Mouse (Mus musculus) cortical plate, adult 2 months (tissue): ENCODE data around the gene Dhodh. TPM values are rescaled to one million over a fixed set of nuclear protein-coding genes. Genes with fewer than 3 reads are reported as not detected.
A peak's percentile ranks its signal among the peaks of the same experiment; 100 is the strongest.

ENCODE experiments used
- H3K27ac ChIP-seq: fragments of 200-500 bp; 2 replicates; pipeline ENCODE4 v1.5.1; 2012; ENCODE audit warnings: low read length, control low read depth, inconsistent platforms; ENCODE audit not compliant: insufficient read depth
- H3K4me1 ChIP-seq: fragments of 200-500 bp; 2 replicates; pipeline ENCODE4 v1.6.1; 2011; ENCODE audit warnings: low read length; ENCODE audit not compliant: control insufficient read depth, insufficient read depth
- H3K4me3 ChIP-seq: fragments of 200-500 bp; 2 replicates; pipeline ENCODE4 v1.5.1; 2011; ENCODE audit warnings: mild to moderate bottlenecking, low read length, control low read depth; ENCODE audit not compliant: insufficient read depth
- CTCF ChIP-seq: fragments of 200-500 bp; IDR thresholded peaks from 2 replicates; pipeline ENCODE4 v1.5.1; 2011; ENCODE audit warnings: mild to moderate bottlenecking, control low read depth, low read length; ENCODE audit not compliant: insufficient read depth; ENCODE audit errors: extremely low read depth
- POLR2A ChIP-seq: fragments of 200-500 bp; IDR thresholded peaks from 2 replicates; pipeline ENCODE4 v1.6.1; 2011; ENCODE audit warnings: mild to moderate bottlenecking, low read length, control low read depth; ENCODE audit not compliant: insufficient read depth; ENCODE audit errors: extremely low read depth
- polyA plus RNA-seq: library from polyadenylated mRNA; depleted of rRNA; stranded (reverse); fragments of >200 nt; gene quantifications from 2 replicates; pipeline ENCODE4 v1.2.3, GENCODE M21; 2012

Gene Dhodh
- polyA plus RNA-seq, 1 experiment, result 25.2 TPM

- no peaks in the 10 kb centered on the region for H3K4me1 ChIP-seq
- TF ChIP-seq CTCF, result no peak
- TF ChIP-seq POLR2A, result no peak
- H3K4me3 ChIP-seq, result no peak overlapping the region
- H3K27ac ChIP-seq, result no peak overlapping the region
Measured at GRCm38 (mm10) chr8:109591367-109591766, 17.1 kb downstream of the Dhodh start.

GRCm38 (mm10) chr8:109590901-109591300 lies 17.6 kb downstream of the Dhodh start:
- no peak overlapping the region for H3K27ac ChIP-seq
- H3K4me1 ChIP-seq, result no peaks in the 10 kb centered on the region
- TF ChIP-seq POLR2A (no peak), CTCF (no peak)
- no peak overlapping the region for H3K4me3 ChIP-seq

DNA sequence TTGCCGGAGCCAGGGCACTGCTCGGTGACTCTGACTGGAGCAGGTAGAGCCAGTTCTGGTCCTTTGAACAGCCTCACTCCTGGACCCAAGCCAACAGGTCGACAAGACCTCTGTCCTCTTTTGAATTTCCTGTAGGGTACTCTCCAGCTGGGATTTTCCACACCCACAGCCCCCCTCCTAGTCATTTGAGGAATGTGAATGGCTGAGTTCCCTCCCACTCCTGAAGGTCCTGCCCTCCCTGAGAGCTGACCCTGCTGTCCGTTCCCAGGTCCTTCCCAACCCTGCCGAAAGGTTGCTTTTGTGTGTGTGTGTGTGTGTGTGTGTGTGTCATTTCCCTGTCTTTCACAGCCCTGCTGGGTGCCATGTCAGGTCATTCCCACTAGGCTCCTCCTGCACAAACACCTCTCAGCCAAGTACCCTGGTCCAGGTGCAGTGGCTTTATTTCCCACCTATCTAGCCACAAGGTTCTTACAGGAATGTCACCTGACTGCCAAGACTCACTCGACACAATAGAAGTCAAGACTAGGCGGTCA lies 21.4 kb downstream of the Dhodh start:
- TF ChIP-seq CTCF (no peak), POLR2A (no peak)
- Histone ChIP-seq H3K4me3 (no peak overlapping the region), H3K27ac (no peak overlapping the region), H3K4me1 (no peaks in the 10 kb centered on the region)

DNA sequence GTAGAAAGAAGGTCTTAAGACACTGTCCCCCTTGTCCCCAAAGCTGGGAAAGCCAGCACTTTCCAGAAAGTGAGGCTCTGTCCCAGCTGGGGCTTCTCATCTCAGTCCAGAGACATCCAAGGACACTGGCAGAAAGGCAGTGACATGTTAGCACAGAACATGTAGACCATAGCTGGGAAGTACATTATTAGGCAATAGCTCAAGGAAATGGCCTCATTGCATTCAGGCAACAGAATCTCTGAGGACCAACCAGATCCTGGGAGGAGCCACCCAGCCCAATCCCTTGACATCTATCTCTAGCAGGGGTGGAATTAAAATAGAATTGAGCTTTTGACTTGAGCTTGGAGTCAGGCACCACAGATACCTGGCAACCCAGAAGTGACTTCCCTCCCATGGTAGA lies 22.8 kb downstream of the Dhodh start:
- Histone ChIP-seq H3K4me1 (no peaks in the 10 kb centered on the region), H3K27ac (no peak overlapping the region), H3K4me3 (no peak overlapping the region)
- TF ChIP-seq POLR2A (no peak), CTCF (no peak)

DNA sequence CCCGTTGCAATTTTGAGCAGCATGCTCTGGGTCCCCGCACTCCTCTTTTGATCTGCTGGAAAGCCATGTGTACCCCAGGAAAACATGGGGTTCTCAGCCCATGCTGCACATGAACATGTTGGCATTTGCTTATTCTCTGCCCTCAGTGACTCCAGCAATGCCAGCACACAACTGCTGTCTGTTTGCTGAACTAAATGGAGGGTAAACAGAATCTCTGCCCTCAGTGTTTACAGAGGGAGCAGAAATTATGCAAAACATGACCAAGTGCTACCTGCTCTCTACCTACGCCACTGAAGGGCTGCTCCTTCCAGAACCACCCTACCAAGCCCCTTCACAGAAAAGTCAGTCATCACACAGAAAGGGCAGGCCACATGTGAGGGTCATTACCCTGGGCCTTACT lies 23.6 kb downstream of the Dhodh start:
- H3K4me3 ChIP-seq, result no peak overlapping the region

DNA sequence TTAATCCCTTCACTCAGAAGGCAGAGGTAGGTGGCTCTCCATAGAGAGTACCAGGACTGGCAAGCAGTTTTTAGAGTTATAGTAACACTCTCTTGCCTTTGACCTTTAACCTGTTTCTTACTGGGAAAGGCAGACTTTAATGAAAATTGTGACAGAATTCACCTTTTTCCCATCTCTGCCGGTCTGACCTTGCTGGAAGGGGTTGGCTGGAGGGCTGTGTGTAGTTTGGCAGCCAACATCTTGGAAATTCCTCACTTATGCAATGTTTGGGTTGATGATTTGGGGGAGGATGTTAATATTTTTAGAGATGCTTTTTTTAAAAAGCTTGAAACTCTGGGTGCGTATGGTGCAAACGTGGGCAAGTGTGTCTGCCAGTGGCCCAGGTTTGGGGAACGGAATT lies 24.2 kb downstream of the Dhodh start:
- TF ChIP-seq CTCF (no peak), POLR2A (no peak)
- Histone ChIP-seq H3K4me1 (no peaks in the 10 kb centered on the region), H3K27ac (no peak overlapping the region), H3K4me3 (no peak overlapping the region)

More for the DNA sequence above, 23.6 kb downstream of the Dhodh start:
- no peak for TF ChIP-seq POLR2A
- TF ChIP-seq CTCF, result no peak
- no peak overlapping the region for H3K27ac ChIP-seq
- H3K4me1 ChIP-seq, result no peaks in the 10 kb centered on the region

DNA sequence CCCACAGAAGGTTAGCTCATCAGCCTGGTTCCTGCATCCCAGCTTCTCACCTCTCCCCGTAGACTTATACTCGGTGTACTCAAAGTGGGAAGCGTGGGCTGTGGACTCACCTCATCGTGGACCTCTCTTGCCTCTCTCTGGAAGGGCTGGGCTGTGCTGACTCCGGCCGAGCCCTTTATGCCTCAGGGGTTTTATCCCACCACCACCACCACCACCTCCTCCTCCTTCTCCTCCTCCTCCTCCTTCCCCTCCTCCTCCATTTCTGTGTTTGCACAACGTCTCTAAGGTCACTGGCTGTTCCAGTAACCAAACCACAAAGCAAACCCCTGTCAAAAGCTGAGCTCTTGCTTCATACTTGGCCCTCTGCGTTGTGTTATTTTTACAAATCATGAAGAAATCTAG lies 29.6 kb downstream of the Dhodh start, which contains the start of gene Hp:
Hp (minus strand) TSS at position 273 of the 402 bp plus-strand sequence.
- no peak within 1 kb of the TSS for H3K4me3 ChIP-seq
- H3K4me1 ChIP-seq, result no peaks in the 10 kb centered on the region
- TF ChIP-seq POLR2A, result no peak
- no peak for TF ChIP-seq CTCF
- no peak within 1 kb of the TSS for H3K27ac ChIP-seq

- Histone ChIP-seq H3K27ac (no peak overlapping the region), H3K4me1 (no peaks in the 10 kb centered on the region), H3K4me3 (no peak overlapping the region)
- TF ChIP-seq POLR2A (no peak), CTCF (no peak)
Measured at GRCm38 (mm10) chr8:109576311-109576710, 32.2 kb downstream of the Dhodh start.

GRCm38 (mm10) chr8:109571139-109571538 lies 37.3 kb downstream of the Dhodh start:
- Histone ChIP-seq H3K4me3 (no peak overlapping the region), H3K27ac (no peak overlapping the region), H3K4me1 (no peaks in the 10 kb centered on the region)
- TF ChIP-seq POLR2A (no peak), CTCF (no peak)

DNA sequence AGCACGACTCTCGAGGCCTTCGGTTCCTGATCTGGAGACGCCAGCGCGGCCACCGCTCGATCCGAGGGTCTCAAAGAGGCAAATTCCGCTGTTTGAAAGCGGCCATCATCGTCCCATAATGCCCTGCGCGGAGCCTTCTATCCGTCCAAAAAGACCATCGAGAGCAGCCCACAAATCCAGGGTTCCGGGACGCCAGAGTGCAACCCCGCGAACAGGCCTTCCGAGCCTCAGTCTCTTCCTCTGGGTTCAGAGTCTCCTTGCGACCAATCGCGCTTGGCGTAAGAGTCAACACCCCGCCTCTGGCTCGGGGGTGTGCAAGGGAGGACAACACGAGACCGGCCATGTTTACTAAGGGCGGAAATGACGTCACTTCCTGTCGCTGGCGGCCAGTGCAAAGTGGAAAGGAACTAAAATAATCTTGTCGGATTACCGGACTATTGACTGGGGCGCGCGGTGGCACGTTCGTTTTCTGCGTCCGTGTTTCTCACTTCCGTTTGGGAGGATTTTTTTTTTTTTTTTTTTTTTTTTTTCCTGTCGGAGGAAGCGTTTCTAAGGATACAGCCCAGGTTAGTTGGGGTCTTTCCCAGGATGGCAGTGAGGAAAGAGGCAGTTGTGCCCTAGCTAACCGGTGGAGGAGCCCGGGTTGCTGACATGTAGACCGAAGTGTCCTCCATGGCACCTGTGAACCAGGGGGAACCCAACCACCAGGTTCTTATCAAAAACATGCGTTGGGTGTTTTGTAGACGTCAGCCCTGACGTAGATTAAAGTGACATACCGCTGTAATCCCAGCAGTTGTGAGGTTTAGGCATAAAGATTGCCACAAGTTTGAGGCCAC lies 42.8 kb downstream of the Dhodh start, which contains the start of the genes Dhx38 and Txnl4b:
Dhx38 (minus strand) TSS at position 364 of the 836 bp plus-strand sequence.
Txnl4b (plus strand) TSS at position 395 of the 836 bp plus-strand sequence.
- Histone ChIP-seq H3K27ac (peak within 1 kb of the TSS; percentile 58), H3K4me1 (no peaks in the 10 kb centered on the region), H3K4me3 (peak within 1 kb of the TSS; percentile 71)
- TF ChIP-seq POLR2A, result 0 out of 2 replicates have a peak, but pooled peaks have one; percentile 20
- TF ChIP-seq CTCF, result no peak
